Mouse (Mus musculus) kidney, postnatal 14 days (tissue): Measurements from ENCODE around the gene Tnni3.

Experiments used
- DNase-seq: peaks from one replicate; pipeline ENCODE4 v3.0.0; 2022; ENCODE audit warnings: mixed read lengths

Gene Tnni3

DNA sequence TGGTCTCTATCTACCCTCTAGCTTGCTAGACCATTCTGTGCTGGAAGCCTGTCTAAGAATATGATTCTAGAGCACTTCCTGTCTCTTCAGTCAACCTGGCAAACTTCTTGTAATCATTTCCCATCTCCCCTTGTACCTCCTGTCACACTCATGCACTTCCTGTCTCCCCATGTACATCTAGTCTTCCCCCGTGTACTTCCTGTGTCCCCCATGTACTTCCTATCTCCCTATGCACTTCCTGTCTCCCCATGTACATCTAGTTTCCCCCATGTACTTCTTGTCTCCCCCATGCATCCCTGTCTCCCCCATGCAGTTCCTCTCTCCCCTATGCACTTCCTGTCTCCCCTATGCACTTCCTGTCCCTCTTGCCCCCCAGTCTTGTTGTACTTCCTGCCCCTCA is 5.5 kb downstream of the Tnni3 start:
- DNase-seq = no peak

DNA sequence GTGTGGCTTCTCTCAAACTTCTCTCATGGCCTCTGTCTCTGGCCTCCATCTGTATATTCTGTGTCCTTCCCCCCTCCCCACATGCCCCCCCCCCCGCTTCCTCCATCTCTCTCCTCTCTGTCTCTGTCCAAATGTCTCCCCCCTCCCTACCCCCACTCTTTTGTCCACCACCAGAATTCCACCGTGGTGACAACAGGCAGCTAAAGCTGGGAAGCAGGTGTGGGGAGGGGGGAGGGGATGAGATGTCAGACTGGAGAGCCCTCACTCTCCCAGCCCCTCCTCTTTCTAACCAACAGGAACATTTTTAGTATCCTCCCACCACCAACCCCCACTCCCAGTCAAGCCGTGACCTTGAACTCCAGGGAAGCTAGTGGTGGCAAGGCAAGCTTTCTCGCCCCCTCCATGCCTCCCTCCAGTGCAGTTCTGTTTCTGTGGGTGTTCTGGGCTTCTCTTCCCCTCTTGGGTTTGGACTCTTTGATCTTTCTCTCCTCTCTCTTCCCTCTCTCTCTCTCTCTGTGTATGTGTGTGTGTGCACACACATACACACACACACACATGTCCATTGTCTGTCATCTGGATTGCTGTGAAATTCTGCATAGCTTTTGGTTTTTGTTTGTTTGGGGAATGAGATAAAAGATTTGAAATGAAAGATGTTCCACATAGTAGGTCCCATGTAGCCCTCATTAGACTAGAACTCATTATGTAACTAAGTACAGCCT is 7.5 kb downstream of the Tnni3 start, which contains the start of gene Tnnt1:
Gene Tnnt1 (minus strand): TSS at position 51 of the 719 bp plus-strand sequence.
- DNase-seq = no peak

DNA sequence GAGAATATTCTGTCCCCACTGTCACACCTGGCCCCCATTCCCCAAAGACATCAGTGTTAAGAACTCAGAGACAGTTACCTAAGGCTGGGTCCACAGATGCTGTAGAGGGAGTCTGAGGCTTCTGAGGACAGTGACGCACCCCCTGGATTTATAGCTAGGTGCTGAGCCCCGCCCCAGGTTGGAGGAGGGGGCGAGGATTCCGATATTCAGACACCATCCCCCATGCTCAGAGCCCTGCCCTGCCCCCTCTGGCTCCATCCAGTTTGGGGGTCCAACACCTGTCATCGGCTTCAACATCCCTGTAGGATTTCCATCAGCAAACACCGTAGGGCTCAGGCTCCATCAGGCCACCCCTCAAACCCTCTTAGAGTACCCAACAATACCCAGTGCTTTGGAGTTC is 8.2 kb downstream of the Tnni3 start:
- no peak for DNase-seq

DNA sequence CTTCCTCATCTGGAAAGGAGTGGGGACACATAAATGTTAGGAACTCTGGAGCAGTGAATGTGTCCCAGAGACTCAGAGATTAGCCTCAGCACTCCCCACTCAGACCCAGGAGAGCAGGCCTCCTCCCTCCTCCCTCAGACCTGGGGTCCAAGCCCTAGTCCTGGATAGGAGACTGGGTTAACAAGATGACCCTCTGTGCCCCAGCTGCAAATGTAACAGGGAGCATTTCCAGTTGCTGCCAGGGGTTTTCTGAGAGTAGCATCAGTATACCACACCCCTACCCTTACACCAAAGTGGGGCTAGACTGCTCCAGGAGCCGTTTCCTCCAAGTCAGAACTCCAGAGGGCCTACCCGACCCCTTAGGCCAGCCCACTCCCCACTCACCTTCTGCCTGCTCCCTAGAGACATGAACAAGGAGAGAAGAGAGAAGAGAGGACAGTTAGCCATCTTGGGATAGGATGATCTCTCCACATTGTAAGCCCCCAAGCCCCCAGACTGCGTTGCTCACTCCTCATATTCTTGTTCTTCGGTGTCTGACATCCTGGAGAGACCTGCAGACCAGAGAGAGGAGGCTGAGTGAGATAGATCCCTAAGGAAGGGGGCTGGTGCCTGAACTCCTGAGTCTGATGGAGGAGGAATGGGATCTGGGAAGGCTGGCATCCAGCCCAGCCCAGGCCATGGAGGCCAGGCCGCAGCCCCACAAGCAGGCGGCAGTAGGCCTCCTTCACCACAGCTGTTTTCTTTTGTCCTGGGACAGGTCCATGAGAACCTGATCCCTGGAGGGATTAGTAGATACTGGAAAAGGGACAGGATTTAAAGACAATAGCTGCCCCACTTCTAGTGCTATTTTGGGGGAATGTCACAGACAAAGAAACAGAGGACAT is 10.0 kb downstream of the Tnni3 start:
- DNase-seq = no peak

DNA sequence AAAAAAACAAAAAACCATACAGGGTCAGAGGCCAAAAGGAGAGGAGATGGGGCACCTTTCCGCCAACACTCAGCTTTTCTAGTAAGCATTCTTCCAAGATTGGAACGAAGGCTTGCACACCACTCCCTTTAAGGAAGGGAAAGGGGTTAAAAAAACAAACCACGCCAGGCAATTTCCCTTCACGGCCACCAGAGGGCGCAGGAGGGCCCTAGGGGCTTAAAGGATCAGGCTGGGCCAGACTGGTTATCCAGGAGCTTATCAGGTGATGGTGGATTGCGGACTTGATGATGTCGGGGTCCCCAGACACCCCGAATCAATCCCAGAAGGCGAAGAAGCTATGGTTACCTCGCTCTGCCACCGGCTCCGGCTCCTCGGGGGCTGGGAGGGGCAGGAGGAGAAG is 10.8 kb downstream of the Tnni3 start:
- DNase-seq = peak; percentile 42

DNA sequence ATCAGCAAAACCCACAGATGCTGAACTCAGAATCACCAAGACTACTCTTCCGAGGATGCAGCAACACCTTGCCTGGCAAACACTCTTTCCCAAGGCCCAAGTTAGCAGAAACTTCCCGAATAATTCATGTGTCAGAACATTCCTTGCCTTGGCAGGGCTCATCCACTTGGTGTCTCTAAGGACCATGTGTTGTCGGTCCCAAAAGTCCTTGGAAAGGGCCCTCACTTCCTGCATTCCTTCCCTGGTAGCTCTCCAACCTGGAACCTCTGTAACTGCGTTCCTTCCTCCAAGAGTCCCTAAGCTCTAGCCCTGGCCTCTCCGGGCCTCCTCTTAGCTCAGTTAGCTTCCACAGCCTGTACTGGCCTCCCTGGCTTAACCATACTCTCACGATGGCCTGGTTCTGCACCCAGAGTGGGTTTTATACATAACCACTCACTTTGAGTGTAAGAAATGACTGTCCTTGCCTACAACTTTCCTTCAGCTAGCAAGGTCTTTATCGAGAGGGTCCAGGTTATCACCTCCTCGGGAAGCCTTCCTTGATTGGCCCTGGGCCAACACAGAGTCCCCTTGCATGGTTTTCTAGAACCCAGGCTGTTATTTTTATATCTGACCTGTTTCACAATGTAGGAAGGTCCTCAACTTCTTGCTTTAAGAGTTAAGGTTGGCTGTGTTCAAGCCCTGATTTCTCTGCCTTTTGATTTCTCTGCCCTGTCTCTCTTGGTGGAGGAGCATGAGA is 12.4 kb downstream of the Tnni3 start:
- DNase-seq = no peak

DNA sequence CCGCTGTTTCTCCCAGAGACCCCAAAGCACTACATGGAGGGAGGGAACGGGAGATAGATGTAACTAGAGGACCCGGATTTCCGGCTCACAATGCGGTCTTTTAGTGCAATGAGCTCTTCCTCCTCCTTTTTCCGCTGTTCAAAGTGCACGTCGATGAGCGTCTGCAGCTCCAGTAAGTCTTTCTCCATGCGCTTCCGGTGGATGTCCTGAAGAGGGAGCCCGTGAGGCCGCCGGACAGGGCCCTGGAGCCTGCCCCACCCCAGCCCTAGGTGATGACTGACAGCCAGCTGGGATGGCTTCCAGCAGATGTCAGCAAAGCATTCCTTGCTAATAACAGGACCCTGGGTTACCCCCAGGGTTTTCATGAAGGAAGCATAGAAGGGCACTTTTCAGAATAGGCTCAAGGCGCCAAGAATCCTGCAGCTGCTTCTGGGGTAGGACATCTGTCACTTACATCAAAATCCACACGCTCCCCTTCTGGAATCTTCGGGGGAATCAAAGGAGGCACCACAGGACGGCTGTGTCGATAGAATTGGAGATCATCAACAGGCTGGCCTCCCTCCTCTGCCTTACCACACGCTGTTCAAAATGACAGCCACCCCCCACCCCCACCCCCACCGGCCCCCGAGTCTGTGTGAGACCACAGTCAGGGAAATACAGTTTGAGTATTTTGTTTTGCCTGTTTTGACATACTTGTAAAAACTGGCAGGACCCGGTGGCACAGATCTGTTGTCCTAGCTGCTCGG is 14.0 kb downstream of the Tnni3 start:
- DNase-seq = peak; percentile 84

DNA sequence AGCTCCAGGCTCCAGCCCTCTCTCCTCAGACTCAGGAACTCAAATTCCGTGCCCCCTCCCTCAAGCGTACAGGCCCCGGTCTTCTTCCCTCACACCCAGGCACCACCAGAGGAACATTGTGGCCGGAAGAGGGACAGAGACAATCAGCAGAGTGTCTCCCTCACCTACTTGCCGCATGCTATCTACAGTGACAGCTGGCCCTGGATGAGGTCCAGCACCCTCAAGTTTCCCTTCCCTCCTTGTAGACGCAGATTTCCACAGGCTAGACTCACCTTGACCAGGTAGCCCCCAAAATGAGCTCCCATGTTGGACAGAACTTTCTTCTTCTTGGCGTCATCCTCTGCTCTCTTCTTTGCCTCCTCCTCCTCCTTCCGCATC is 15.3 kb downstream of the Tnni3 start:
- DNase-seq = no peak

DNA sequence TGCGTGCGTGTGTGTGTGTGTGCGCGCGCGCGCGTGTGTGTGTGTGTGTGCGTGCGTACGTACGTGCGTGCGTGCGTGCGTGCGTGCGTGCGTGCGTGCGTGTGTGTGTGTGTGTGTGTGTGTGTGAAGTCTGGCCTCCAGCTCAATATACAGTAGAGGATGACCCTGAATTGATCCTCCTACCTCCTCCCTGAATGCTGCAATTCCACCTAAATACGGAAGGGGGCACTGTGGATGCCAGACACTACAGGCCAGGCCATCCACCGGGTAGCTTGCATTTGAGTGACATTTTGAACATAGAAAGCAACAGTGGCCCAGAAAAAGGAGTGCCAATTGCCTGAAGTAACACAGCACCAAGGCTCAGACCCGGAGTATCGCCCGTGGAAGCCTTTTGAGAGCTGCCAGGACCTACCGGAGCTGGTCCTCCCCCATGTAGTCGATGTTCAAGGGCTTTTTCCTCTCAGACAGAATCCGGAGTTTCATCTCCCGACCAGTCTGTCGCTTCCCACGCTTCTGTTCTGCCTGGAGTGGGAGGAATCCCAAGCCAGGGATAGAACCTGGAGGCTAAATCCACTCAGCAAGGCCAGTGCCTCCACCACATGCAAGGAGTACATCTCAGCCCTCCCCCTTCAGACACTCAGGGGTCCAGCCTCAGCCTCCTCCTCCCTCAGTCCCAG is 15.8 kb downstream of the Tnni3 start:
- no peak for DNase-seq

DNA sequence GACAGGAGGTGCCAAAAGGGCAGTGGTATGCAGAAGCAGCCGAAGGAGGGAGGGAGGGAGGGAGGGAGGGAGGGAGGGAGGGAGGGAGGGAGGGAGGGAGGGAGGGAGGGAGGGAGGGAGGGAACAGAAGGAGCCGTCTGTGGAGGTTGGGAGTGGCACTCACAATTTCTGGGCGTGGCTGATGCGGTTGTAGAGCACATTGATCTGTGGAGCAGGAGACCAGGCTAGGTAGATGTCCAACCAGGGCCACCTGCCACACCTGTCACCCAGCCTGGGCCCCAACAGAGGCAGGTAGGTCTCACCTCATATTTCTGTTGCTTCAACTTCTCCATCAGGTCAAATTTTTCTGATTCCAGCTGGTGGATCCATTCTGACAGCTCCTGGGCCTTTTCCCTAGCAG is 16.8 kb downstream of the Tnni3 start:
- no peak for DNase-seq

DNA sequence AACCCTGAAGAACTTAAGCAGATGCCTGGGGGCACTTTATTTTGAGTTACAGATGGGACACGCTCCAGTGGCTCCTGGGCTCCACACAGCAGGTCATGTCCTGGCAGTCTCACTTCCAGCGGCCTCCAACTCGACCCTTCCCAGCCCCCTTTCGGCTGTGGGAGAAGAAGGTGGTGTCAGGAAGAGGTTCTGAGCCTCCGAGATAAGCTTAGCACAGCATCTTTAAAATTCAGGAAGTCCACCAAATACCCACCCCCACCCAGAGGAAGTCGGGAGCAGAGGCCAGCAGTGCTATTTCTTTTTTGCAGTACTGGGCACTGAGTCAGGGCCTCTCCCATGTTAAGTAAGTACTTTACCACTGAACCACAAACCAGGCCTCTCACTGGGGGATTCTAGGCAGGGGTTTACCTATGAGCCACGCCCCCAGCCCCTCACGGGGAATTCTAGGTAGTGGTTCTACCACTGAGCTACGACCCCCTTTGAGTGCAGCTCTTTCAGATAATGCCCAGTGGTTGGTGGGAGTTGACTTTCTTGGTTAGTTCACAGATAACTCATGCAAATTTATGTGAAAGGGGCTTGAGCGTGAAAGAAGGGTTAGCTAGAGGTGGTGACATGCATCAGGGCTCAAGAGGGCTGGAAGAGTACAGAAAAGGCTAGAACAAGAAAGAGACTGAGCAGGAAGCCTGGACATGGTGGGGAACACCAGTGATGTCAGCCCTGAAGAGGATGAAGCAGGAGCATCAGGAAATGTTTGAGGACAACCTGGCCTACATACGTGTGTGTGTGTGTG is 19.2 kb downstream of the Tnni3 start:
- DNase-seq = no peak

DNA sequence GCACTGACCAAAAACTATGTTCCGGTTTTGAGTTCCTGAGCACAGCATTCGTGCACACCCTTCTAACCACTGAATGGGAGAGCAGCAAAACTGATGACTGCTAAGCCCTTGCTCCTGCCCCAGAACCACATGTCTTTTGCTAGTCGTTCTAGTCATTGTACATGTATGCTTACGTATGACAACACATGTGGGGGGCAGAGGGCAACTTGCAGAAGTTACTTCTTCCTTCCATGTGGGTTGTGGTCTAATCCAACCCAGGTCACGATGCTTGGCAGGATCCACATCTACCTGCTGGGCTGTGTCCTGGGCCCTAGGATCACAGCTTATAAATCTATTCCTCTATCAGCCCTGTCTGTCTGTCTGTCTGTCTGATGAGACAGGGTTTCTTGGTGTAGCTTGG is 20.2 kb downstream of the Tnni3 start:
- no peak for DNase-seq

DNA sequence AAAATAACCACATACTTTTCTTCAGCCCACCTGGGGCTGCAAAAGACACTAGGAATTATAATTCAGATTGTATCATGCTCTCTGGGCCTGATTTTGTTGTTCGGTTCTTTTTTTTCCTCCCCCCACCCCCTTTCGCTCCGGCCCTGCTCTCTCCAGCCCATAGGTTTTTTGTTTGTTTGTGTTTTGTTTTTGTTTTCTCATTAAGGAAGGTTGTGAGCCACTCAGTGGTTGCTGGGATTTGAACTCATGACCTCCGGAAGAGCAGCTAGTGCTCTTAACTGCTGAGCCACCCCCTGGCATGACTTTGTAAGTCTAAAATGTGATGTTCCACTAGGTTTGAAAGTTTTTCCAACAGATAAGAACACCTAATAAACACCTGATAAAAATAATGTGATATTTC is 20.9 kb downstream of the Tnni3 start:
- no peak for DNase-seq

DNA sequence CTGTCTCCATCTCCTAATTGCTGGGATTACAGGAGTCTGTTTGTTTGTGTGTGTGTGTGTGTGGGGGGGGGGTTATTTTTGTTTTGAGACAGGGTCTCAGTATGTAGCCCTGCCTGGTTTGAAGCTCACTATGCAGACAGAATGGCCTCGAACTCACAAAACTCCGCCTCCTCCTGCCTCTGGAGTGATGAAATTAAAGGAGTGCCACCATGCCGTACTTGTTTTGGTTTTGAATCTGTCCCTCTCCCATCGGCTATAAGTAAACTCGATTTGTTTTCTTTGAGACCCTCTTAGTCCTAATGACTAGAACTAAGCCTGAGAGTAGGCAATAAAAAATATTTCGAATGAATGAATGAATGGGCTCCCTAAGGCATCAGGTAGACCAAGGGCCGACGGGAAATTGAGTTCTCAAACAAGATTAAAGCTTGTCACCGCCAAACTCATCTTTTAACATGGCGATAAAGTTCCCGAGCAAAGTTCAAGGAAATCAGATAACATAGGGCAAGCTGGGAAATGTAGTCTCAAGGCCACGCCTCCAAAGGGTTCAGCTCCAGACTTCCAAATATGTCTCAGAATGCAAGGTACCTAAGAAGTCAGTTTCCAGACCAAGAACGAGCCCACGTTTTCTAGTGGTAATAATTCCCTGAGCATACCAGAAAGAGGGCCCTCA is 21.5 kb downstream of the Tnni3 start:
- DNase-seq = peak; percentile 66

DNA sequence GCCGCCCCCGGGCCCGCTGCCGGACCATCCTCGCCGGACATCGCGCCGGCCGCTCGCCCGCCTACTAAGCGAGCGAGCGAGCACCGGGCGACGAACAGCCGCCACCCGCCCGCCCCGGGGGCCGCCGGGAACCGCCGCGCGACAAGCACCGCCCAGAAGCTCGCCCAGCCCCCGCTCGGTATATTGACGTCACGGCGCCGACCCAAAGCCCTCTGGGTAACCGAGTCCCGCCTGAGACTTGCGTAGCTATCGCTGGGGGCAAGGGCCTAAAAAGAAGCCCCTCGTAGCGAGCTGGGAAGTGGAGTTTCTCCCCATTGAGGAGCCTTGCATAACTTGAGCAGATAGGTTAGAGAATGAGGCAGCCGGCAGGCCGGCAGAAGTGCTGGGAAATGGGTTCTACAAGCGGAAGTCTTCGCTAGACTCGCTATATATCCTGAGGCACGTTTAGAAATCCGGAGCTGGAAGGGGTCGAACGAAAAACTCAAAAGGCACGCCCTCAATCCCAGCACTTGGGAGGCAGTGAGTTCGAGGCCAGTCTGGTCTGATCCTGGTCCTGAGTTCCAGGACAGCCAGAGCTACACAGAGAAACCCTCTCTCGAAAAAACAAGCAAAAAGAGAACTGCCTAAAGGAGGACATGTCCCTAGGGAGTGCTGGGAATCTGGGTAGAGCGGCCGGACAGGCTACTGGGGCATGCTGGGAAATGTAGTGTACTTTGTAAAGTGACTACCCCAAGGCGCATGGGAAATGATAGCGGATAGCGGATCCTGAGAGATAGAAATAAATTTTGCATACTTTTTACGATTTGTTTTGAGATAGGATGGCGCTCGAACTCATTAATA is 22.3 kb downstream of the Tnni3 start, which contains the start of gene Ppp1r12c:
Gene Ppp1r12c (minus strand): TSS at position 123 of the 840 bp plus-strand sequence.
- DNase-seq = peak; percentile 96

DNA sequence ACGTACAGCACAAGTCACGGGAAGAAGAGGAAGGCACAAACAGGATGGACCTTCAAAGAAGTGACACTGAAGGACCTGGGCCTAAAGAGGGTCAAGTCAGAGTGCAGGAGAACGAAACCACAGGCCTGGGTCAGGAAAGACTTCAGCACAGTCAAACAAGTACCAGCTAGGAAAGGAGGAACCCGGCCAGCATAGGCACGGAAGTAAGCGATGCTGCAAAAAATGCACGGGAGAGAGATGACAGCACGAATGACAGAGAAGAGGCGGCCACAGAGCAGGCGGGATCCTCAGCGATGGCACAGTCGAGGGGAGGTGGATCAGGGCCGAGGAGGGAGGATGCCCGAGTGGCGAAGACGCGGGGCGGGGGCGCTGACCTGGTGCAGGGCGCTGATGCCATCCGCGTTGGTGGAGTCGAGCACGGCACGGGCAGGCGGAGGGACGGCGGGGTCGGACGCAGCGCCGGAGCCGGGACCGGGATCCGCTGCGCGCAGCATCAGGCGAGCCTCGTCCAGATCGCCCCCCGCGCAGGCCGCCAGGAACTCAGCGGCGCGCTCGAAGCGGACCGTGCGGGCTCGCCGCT is 23.0 kb downstream of the Tnni3 start:
- peak; percentile 59 for DNase-seq

DNA sequence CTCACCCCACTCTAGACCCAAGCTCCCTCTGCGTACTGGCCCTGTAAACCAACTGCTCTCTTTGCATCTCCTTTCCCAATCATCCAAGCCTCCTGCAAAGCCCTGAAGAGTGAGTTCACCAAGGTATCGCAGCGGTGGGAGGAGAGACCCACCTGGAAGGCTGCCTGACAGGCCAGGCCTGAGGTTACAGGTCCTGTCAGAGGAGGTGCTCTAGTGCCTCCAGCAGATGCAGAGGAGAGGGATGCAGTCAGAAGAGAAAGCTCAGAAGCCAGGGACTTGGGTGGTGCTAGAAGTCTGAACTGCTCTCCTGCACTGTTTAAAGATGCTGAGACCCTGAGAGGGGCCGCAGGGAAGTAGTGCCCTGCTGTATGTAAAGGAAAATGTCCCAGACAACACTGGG is 25.0 kb downstream of the Tnni3 start:
- no peak for DNase-seq

DNA sequence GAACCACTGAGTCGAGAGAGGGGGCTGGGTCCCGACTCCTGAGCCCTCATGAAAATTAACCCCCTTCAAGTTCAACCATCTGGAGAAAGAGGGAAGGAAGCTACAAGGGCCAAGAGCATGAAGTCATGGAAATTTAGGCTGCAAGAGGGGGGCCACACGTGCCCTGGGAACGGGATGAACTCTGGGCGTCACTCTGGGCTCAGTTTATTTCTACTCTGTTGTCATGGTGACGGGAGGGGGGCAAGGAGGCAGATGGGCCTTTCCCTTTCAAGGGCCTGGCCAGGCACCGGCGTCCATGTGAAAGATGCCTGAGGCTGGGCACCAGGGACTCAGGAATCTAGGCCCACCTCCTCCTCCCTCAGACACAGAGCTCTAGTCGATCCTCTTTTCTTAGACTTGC is 25.8 kb downstream of the Tnni3 start:
- DNase-seq = peak; percentile 75

DNA sequence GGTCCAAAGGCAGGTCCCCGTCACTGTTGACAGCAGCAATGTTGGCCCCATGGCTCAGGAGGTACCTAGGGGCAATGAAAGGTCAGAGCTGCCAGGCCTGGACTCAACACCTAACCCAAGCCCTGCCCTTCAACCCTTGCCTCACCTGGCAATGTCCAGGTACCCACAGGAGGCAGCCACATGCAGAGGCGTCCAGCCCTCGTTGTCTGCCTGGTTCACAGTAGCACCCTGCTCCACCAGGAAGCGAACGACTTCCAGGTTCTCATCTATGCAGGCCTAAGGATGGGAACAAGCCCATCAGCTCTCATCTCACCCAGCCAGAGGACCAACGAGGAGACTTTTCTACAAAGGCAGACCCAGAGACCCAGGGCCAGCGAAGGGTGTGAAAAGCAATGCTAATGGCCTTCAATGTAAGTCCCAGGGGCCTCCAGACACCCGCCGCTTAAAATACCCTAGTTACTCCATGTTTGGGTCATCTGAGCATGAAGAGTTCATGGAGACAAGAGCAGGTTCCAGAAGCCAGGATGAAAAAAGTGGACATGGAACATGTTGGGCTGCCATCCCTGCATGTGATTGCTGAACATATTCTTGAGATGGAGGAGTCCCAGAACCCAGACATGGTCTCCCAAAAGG is 26.6 kb downstream of the Tnni3 start:
- DNase-seq = no peak
